Mouse (Mus musculus): ENCODE data around the gene Rcan3. TPM values are rescaled to one million over a fixed set of nuclear protein-coding genes. Genes with fewer than 3 reads are reported as not detected.
A peak's percentile ranks its signal among the peaks of the same experiment; 100 is the strongest.

Rcan3 gene
- polyA plus RNA-seq, 2 experiments, result 14.0 to 16.1 TPM

- no peaks in the 10 kb centered on the region for H3K27me3 ChIP-seq (ENCODE audit: control insufficient read depth, insufficient read depth, low read length)
- no peak overlapping the region for H3K4me3 ChIP-seq (replicated peaks; ENCODE audit: low read length)
- no peaks in the 10 kb centered on the region for H3K36me3 ChIP-seq (ENCODE audit: control insufficient read depth, insufficient read depth, low read length)
- peaks cover 8% of the 10 kb centered on the region; the same call in 1 of the 2 replicates for H3K4me1 ChIP-seq (ENCODE audit: control insufficient read depth, insufficient read depth, low read length)
- H3K4me2 ChIP-seq (replicated peaks; ENCODE audit: low read depth, low read length, severe bottlenecking), result no peak overlapping the region
- DNase-seq (ENCODE audit: low spot score) (no peak), ATAC-seq (ENCODE audit: low FRiP score, low read depth) (no peak)
- no peak for TF ChIP-seq POLR2A (IDR thresholded peaks at IDR 0.05; ENCODE audit: borderline replicate concordance, extremely low read depth, insufficient read depth, insufficient read length)
- H3K9ac ChIP-seq (ENCODE audit: low read depth, low read length, severe bottlenecking), result no peak overlapping the region
- H3K9me3 ChIP-seq (ENCODE audit: control insufficient read depth, low read length), result no peaks in the 10 kb centered on the region
- H3K27ac ChIP-seq (replicated peaks; ENCODE audit: low read depth, low read length), result no peak overlapping the region
Measured at GRCm38 (mm10) chr4:135437924-135438323, 4.3 kb upstream of the Rcan3 start.

- H3K27ac ChIP-seq (replicated peaks; ENCODE audit: low read depth, low read length), result no peak overlapping the region
- H3K9ac ChIP-seq (ENCODE audit: low read depth, low read length, severe bottlenecking), result no peak overlapping the region
- DNase-seq (ENCODE audit: low spot score) (no peak), ATAC-seq (ENCODE audit: low FRiP score, low read depth) (no peak)
- H3K9me3 ChIP-seq (ENCODE audit: control insufficient read depth, low read length), result no peaks in the 10 kb centered on the region
- no peak overlapping the region for H3K4me2 ChIP-seq (replicated peaks; ENCODE audit: low read depth, low read length, severe bottlenecking)
- no peak overlapping the region for H3K4me3 ChIP-seq (replicated peaks; ENCODE audit: low read length)
- WGBS, result 67% methylated on average over 13 of the region's 13 CpGs
- H3K4me1 ChIP-seq (ENCODE audit: control insufficient read depth, insufficient read depth, low read length), result peaks cover 8% of the 10 kb centered on the region; the same call in 1 of the 2 replicates
- TF ChIP-seq POLR2A (IDR thresholded peaks at IDR 0.05; ENCODE audit: borderline replicate concordance, extremely low read depth, insufficient read depth, insufficient read length), result no peak
- no peaks in the 10 kb centered on the region for H3K36me3 ChIP-seq (ENCODE audit: control insufficient read depth, insufficient read depth, low read length)
- H3K27me3 ChIP-seq (ENCODE audit: control insufficient read depth, insufficient read depth, low read length), result no peaks in the 10 kb centered on the region
Measured at GRCm38 (mm10) chr4:135436291-135436690, 2.6 kb upstream of the Rcan3 start.

GRCm38 (mm10) chr4:135434395-135434789 is 739 bp upstream of the Rcan3 start:
- Histone ChIP-seq H3K4me3 (replicated peaks; ENCODE audit: low read length) (peak overlapping the region; percentile 79), H3K4me2 (replicated peaks; ENCODE audit: low read depth, low read length, severe bottlenecking) (peak overlapping the region; percentile 93), H3K4me1 (ENCODE audit: control insufficient read depth, insufficient read depth, low read length) (peaks cover 8% of the 10 kb centered on the region; the same call in 1 of the 2 replicates), H3K9me3 (ENCODE audit: control insufficient read depth, low read length) (no peaks in the 10 kb centered on the region), H3K36me3 (ENCODE audit: control insufficient read depth, insufficient read depth, low read length) (no peaks in the 10 kb centered on the region), H3K9ac (ENCODE audit: low read depth, low read length, severe bottlenecking) (peak overlapping the region; percentile 76), H3K27me3 (ENCODE audit: control insufficient read depth, insufficient read depth, low read length) (no peaks in the 10 kb centered on the region), H3K27ac (replicated peaks; ENCODE audit: low read depth, low read length) (no peak overlapping the region)
- no peak for TF ChIP-seq POLR2A (IDR thresholded peaks at IDR 0.05; ENCODE audit: borderline replicate concordance, extremely low read depth, insufficient read depth, insufficient read length)
- ATAC-seq (ENCODE audit: low FRiP score, low read depth), result no peak
- DNase-seq (ENCODE audit: low spot score), result no peak
- 21% methylated on average over 11 of the region's 11 CpGs for WGBS

- H3K27ac ChIP-seq (replicated peaks; ENCODE audit: low read depth, low read length), result no peak overlapping the region
- ATAC-seq (ENCODE audit: low FRiP score, low read depth), result no peak
- TF ChIP-seq POLR2A (IDR thresholded peaks at IDR 0.05; ENCODE audit: borderline replicate concordance, extremely low read depth, insufficient read depth, insufficient read length), result no peak
Measured at GRCm38 (mm10) chr4:135433086-135433442, 589 bp downstream of the Rcan3 start.

GRCm38 (mm10) chr4:135429990-135430760 is 3.5 kb downstream of the Rcan3 start:
- no peak overlapping the region for H3K27ac ChIP-seq (replicated peaks; ENCODE audit: low read depth, low read length)
- no peak overlapping the region for H3K4me3 ChIP-seq (replicated peaks; ENCODE audit: low read length)
- DNase-seq (ENCODE audit: low spot score) (no peak), ATAC-seq (ENCODE audit: low FRiP score, low read depth) (no peak)
- no peaks in the 10 kb centered on the region for H3K9me3 ChIP-seq (ENCODE audit: control insufficient read depth, low read length)
- H3K4me2 ChIP-seq (replicated peaks; ENCODE audit: low read depth, low read length, severe bottlenecking), result no peak overlapping the region
- H3K36me3 ChIP-seq (ENCODE audit: control insufficient read depth, insufficient read depth, low read length), result no peaks in the 10 kb centered on the region; the same call in 1 of the 2 replicates
- 0 out of 2 replicates have a peak, but pooled peaks cover 6% of the 10 kb centered on the region for H3K4me1 ChIP-seq (ENCODE audit: control insufficient read depth, insufficient read depth, low read length)
- no peaks in the 10 kb centered on the region for H3K27me3 ChIP-seq (ENCODE audit: control insufficient read depth, insufficient read depth, low read length)
- H3K9ac ChIP-seq (ENCODE audit: low read depth, low read length, severe bottlenecking), result no peak overlapping the region
- no peak for TF ChIP-seq POLR2A (IDR thresholded peaks at IDR 0.05; ENCODE audit: borderline replicate concordance, extremely low read depth, insufficient read depth, insufficient read length)
- WGBS, result 77% methylated on average over 8 of the region's 8 CpGs

More at GRCm38 (mm10) chr4:135433086-135433442, 589 bp downstream of the Rcan3 start:
- Histone ChIP-seq H3K4me3 (replicated peaks; ENCODE audit: low read length) (peak overlapping the region; percentile 79), H3K9ac (ENCODE audit: low read depth, low read length, severe bottlenecking) (peak overlapping the region; percentile 76), H3K27me3 (ENCODE audit: control insufficient read depth, insufficient read depth, low read length) (no peaks in the 10 kb centered on the region), H3K4me2 (replicated peaks; ENCODE audit: low read depth, low read length, severe bottlenecking) (peak overlapping the region; percentile 93), H3K4me1 (ENCODE audit: control insufficient read depth, insufficient read depth, low read length) (0 out of 2 replicates have a peak, but pooled peaks cover 6% of the 10 kb centered on the region), H3K9me3 (ENCODE audit: control insufficient read depth, low read length) (no peaks in the 10 kb centered on the region), H3K36me3 (ENCODE audit: control insufficient read depth, insufficient read depth, low read length) (no peaks in the 10 kb centered on the region)
- 8% methylated on average over 9 of the region's 10 CpGs for WGBS
- no peak for DNase-seq (ENCODE audit: low spot score)
